Mouse (Mus musculus) heart, postnatal 0 days (tissue): ENCODE data around the gene Myocos. TPM values are rescaled to one million over a fixed set of nuclear protein-coding genes. Genes with fewer than 3 reads are reported as not detected.

ENCODE experiments used
- ATAC-seq: fragments of 200-750 bp; cut with Nextera tagmentation; 2 replicates; pipeline ENCODE4 v1.8.0; 2017; ENCODE audit warnings: low read depth, moderate number of reproducible peaks, moderate library complexity; ENCODE audit not compliant: insufficient read depth
- DNase-seq: peaks from one replicate; pipeline ENCODE4 v3.0.0-alpha.2; 2016; ENCODE audit warnings: low spot score
- H3K27ac ChIP-seq: fragments of 300-500 bp; sonication (generic); 2 replicates; pipeline ENCODE4 v1.5.1; 2014; ENCODE audit warnings: low read depth, mild to moderate bottlenecking
- H3K27me3 ChIP-seq: fragments of 300-500 bp; sonication (generic); 2 replicates; pipeline ENCODE4 v1.6.1; 2014; ENCODE audit warnings: low read length, mixed read lengths; ENCODE audit not compliant: control insufficient read depth, insufficient read depth
- H3K36me3 ChIP-seq: fragments of 300-500 bp; sonication (generic); replicated peaks from 2 replicates; pipeline ENCODE4 v1.6.1; 2014; ENCODE audit warnings: low read length, mixed read lengths; ENCODE audit not compliant: control insufficient read depth, insufficient read depth
- H3K4me1 ChIP-seq: fragments of 300-500 bp; sonication (generic); 2 replicates; pipeline ENCODE4 v1.6.1; 2014; ENCODE audit warnings: antibody characterized with exemption; ENCODE audit not compliant: control insufficient read depth, insufficient read depth
- H3K4me2 ChIP-seq: fragments of 300-500 bp; sonication (generic); 2 replicates; pipeline ENCODE4 v1.6.1; 2014; ENCODE audit warnings: low read depth, mild to moderate bottlenecking, low read length, moderate library complexity
- H3K4me3 ChIP-seq: fragments of 300-500 bp; sonication (generic); 2 replicates; pipeline ENCODE4 v1.5.1; 2014; ENCODE audit warnings: low read depth, low read length
- H3K9ac ChIP-seq: fragments of 300-500 bp; sonication (generic); replicated peaks from 2 replicates; pipeline ENCODE4 v1.6.1; 2014; ENCODE audit warnings: low read depth, low read length, mixed read lengths
- H3K9me3 ChIP-seq: fragments of 300-500 bp; sonication (generic); replicated peaks from 2 replicates; pipeline ENCODE4 v1.6.1; 2016; ENCODE audit warnings: low read length; ENCODE audit not compliant: control insufficient read depth
- CTCF ChIP-seq: IDR thresholded peaks from 2 replicates; pipeline ENCODE4 v1.5.1; 2016; ENCODE audit warnings: antibody characterized with exemption, control low read depth, low read depth
- EP300 ChIP-seq: IDR thresholded peaks from 2 replicates; pipeline ENCODE4 v1.6.1; 2016; ENCODE audit warnings: antibody characterized with exemption, low read depth
- WGBS: fragments of 180-500 bp; shearing (Covaris S2); extraction: QIAGEN DNeasy Blood & Tissue Kit; methylation state at CpG from one replicate; pipeline ENCODE4 v1.1.7; 2014; 5-methylcytosine and 5-hydroxymethylcytosine counted together
- polyA plus RNA-seq: library from polyadenylated mRNA; unstranded; fragments of >200 nt; fragmentation: Nextera tagmentation; extraction: Ambion mirVana; gene quantifications from 2 replicates; pipeline ENCODE4 v1.2.1, GENCODE M21; 2015
- total RNA-seq: library from RNA; depleted of rRNA; stranded (reverse); fragments of >200 nt; gene quantifications from 2 replicates; pipeline ENCODE4 v1.2.3, GENCODE M21; 2014; ENCODE audit warnings: low replicate concordance; rRNA removed

The Myocos gene
- total RNA-seq = not detected in 2 replicates
- polyA plus RNA-seq = not detected in 2 replicates

GRCm38 (mm10) chr1:162658119-162658518 lies at the start of gene Myocos:
Myocos (minus strand) TSS chr1:162658219.
- Histone ChIP-seq H3K36me3 (no peaks in the 10 kb centered on the region), H3K27me3 (no peaks in the 10 kb centered on the region), H3K4me2 (no peak within 1 kb of the TSS), H3K4me3 (no peak within 1 kb of the TSS), H3K9me3 (no peaks in the 10 kb centered on the region), H3K4me1 (no peaks in the 10 kb centered on the region), H3K27ac (no peak within 1 kb of the TSS), H3K9ac (no peak within 1 kb of the TSS)
- ATAC-seq (no peak), DNase-seq (no peak)
- no peak for TF ChIP-seq CTCF
- TF ChIP-seq EP300 = no peak
- WGBS = 79% methylated on average over 7 of the region's 7 CpGs

- WGBS = 64% methylated on average over 8 of the region's 8 CpGs
- H3K4me3 ChIP-seq = no peak overlapping the region
- H3K27ac ChIP-seq = no peak overlapping the region
- H3K9me3 ChIP-seq = no peaks in the 10 kb centered on the region
- no peaks in the 10 kb centered on the region for H3K4me1 ChIP-seq
- no peak for DNase-seq
- no peaks in the 10 kb centered on the region for H3K27me3 ChIP-seq
- peaks cover 72% of the 10 kb centered on the region for H3K36me3 ChIP-seq
- TF ChIP-seq CTCF (no peak), EP300 (no peak)
- no peak overlapping the region for H3K4me2 ChIP-seq
- no peak overlapping the region for H3K9ac ChIP-seq
- no peak for ATAC-seq
These were observed 42.5 kb upstream of the Myocos start for GRCm38 (mm10) chr1:162700389-162701066.

- no peaks in the 10 kb centered on the region for H3K27me3 ChIP-seq
- no peak overlapping the region for H3K4me2 ChIP-seq
- DNase-seq (no peak), ATAC-seq (no peak)
- 94% methylated on average over 6 of the region's 6 CpGs for WGBS
- H3K4me1 ChIP-seq = no peaks in the 10 kb centered on the region
- no peak for TF ChIP-seq CTCF
- TF ChIP-seq EP300 = no peak
- no peak overlapping the region for H3K9ac ChIP-seq
- no peak overlapping the region for H3K27ac ChIP-seq
- no peaks in the 10 kb centered on the region for H3K9me3 ChIP-seq
- H3K4me3 ChIP-seq = no peak overlapping the region
- H3K36me3 ChIP-seq = peaks cover 74% of the 10 kb centered on the region
These were observed 39.8 kb upstream of the Myocos start for GRCm38 (mm10) chr1:162697866-162698265.

GRCm38 (mm10) chr1:162693721-162694120 lies 35.7 kb upstream of the Myocos start:
- H3K4me1 ChIP-seq = no peaks in the 10 kb centered on the region

GRCm38 (mm10) chr1:162665486-162666174 lies 7.6 kb upstream of the Myocos start:
- peak; percentile 16 for DNase-seq
- peak overlapping the region; percentile 45 for H3K4me2 ChIP-seq
- H3K27me3 ChIP-seq = no peaks in the 10 kb centered on the region
- peak overlapping the region; percentile 27; the same call in 1 of the 2 replicates for H3K9ac ChIP-seq
- no peaks in the 10 kb centered on the region for H3K9me3 ChIP-seq
- ATAC-seq = peak; percentile 67
- TF ChIP-seq EP300 (no peak), CTCF (no peak)
- 2% methylated on average over 11 of the region's 11 CpGs for WGBS
- H3K36me3 ChIP-seq = 0 out of 2 replicates have a peak, but pooled peaks cover 6% of the 10 kb centered on the region
- no peak overlapping the region for H3K27ac ChIP-seq
- peak overlapping the region; percentile 8 for H3K4me3 ChIP-seq
- 0 out of 2 replicates have a peak, but pooled peaks cover 4% of the 10 kb centered on the region for H3K4me1 ChIP-seq

More at GRCm38 (mm10) chr1:162693721-162694120, 35.7 kb upstream of the Myocos start:
- H3K27ac ChIP-seq = no peak overlapping the region
- TF ChIP-seq EP300 (no peak), CTCF (no peak)
- H3K9me3 ChIP-seq = no peaks in the 10 kb centered on the region
- no peak overlapping the region for H3K4me3 ChIP-seq
- no peak overlapping the region for H3K9ac ChIP-seq
- DNase-seq (no peak), ATAC-seq (no peak)
- peaks cover 85% of the 10 kb centered on the region for H3K36me3 ChIP-seq
- no peak overlapping the region for H3K4me2 ChIP-seq
- WGBS = 75% methylated on average over 2 of the region's 2 CpGs
- no peaks in the 10 kb centered on the region for H3K27me3 ChIP-seq
